Mouse (Mus musculus) midbrain, postnatal 0 days (tissue): Measurements from ENCODE around the gene Cyp2s1. TPM values are rescaled to one million over a fixed set of nuclear protein-coding genes. Genes with fewer than 3 reads are reported as not detected.

Source experiments
- ATAC-seq: fragments of 200-750 bp; cut with Nextera tagmentation; 2 replicates; pipeline ENCODE4 v1.8.0; 2017; ENCODE audit warnings: moderate number of reproducible peaks, mild to moderate bottlenecking, moderate TSS enrichment, moderate library complexity; ENCODE audit not compliant: low FRiP score
- DNase-seq: peaks from one replicate; pipeline ENCODE4 v3.0.0-alpha.2; 2015; ENCODE audit warnings: low spot score
- H3K27ac ChIP-seq: fragments of 300-500 bp; sonication (generic); 2 replicates; pipeline ENCODE4 v1.5.1; 2014; ENCODE audit warnings: low read depth, mild to moderate bottlenecking, low read length, mixed read lengths
- H3K27me3 ChIP-seq: fragments of 300-500 bp; sonication (generic); 2 replicates; pipeline ENCODE4 v1.6.1; 2014; ENCODE audit warnings: low read length, control low read depth, mixed read lengths; ENCODE audit not compliant: insufficient read depth
- H3K36me3 ChIP-seq: fragments of 300-500 bp; sonication (generic); 2 replicates; pipeline ENCODE4 v1.6.1; 2014; ENCODE audit warnings: low read length, control low read depth, mixed read lengths; ENCODE audit not compliant: insufficient read depth
- H3K4me1 ChIP-seq: fragments of 300-500 bp; sonication (generic); 2 replicates; pipeline ENCODE4 v1.6.1; 2014; ENCODE audit warnings: mild to moderate bottlenecking, control low read depth, antibody characterized with exemption, low read length, mixed read lengths; ENCODE audit not compliant: insufficient read depth
- H3K4me2 ChIP-seq: fragments of 300-500 bp; sonication (generic); 2 replicates; pipeline ENCODE4 v1.6.1; 2014; ENCODE audit warnings: low read depth, mild to moderate bottlenecking, low read length, mixed read lengths; ENCODE audit not compliant: poor library complexity, severe bottlenecking
- H3K4me3 ChIP-seq: fragments of 300-500 bp; sonication (generic); 2 replicates; pipeline ENCODE4 v1.5.1; 2014; ENCODE audit warnings: low read depth, mild to moderate bottlenecking, low read length, moderate library complexity
- H3K9ac ChIP-seq: fragments of 300-500 bp; sonication (generic); replicated peaks from 2 replicates; pipeline ENCODE4 v1.6.1; 2014; ENCODE audit warnings: mild to moderate bottlenecking, low read length, moderate library complexity, mixed read lengths; ENCODE audit not compliant: poor library complexity, severe bottlenecking
- H3K9me3 ChIP-seq: fragments of 300-500 bp; sonication (generic); 2 replicates; pipeline ENCODE4 v1.6.1; 2016; ENCODE audit warnings: low read length, control low read depth
- CTCF ChIP-seq: IDR thresholded peaks from 2 replicates; pipeline ENCODE4 v1.5.1; 2016; ENCODE audit warnings: antibody characterized with exemption, mild to moderate bottlenecking
- WGBS: fragments of 180-500 bp; shearing (Covaris S2); extraction: QIAGEN DNeasy Blood & Tissue Kit; methylation state at CpG from one replicate; pipeline ENCODE4 v1.1.7; 2014; 5-methylcytosine and 5-hydroxymethylcytosine counted together
- polyA plus RNA-seq: library from polyadenylated mRNA; unstranded; fragments of >200 nt; fragmentation: Nextera tagmentation; extraction: Ambion mirVana; gene quantifications from 2 replicates; pipeline ENCODE4 v1.2.1, GENCODE M21; 2015
- total RNA-seq: library from RNA; depleted of rRNA; stranded (reverse); fragments of >200 nt; gene quantifications from 2 replicates; pipeline ENCODE4 v1.2.3, GENCODE M21; 2014

Cyp2s1 gene
- total and polyA plus RNA-seq, 2 experiments from 2014 or later: 2.5 to 3.0 TPM

DNA sequence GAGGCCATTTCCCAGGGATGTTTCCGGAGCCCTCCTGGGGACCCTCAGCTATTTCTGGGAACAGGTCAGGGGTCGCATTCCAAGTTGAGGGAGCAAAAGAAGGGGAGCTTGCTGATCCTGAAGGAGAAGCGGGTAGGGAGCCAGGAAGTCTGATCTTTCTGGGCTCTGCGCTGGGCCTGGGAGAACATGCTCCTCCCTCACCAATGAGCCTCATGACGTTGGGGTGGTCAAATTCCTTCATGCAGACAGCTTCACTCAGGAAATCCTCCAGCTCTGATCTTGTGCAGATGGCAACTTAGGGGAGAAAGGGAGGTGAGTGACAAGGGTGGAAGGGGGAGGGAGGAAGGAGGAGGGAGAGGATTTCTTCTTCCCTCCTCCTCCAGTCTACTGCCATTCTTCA, 52.5 kb downstream of the Cyp2s1 start:
- Histone ChIP-seq H3K9ac (no peak overlapping the region), H3K4me2 (no peak overlapping the region), H3K4me3 (no peak overlapping the region), H3K4me1 (no peaks in the 10 kb centered on the region), H3K27ac (no peak overlapping the region), H3K36me3 (no peaks in the 10 kb centered on the region), H3K9me3 (no peaks in the 10 kb centered on the region), H3K27me3 (no peaks in the 10 kb centered on the region)
- WGBS: 72% methylated on average over 5 of the region's 5 CpGs
- ATAC-seq: no peak
- DNase-seq: no peak
- no peak for TF ChIP-seq CTCF

DNA sequence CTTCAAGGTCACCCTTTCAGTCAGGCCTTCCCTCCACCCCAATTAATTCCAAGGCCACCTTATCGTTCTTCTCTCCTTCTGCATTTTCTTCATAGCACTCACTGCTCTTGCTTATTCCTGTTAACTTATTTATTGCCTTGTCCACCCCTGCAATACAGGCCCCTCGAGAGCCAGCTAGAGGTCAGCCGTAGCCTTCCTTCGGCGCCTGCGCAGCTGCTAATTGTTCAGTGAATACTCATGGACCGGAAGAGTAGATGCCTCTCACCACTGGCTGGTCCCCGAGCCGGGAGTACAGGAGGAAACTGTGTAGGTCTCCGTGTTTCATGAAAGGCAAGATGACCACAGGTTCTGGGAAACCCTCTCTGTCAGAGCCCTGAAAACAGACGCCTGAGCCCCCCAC, 53.0 kb downstream of the Cyp2s1 start:
- 80% methylated on average over 11 of the region's 11 CpGs for WGBS
- no peak overlapping the region for H3K4me3 ChIP-seq
- no peak overlapping the region for H3K9ac ChIP-seq
- H3K9me3 ChIP-seq: no peaks in the 10 kb centered on the region
- TF ChIP-seq CTCF: no peak
- no peaks in the 10 kb centered on the region for H3K4me1 ChIP-seq
- H3K36me3 ChIP-seq: no peaks in the 10 kb centered on the region
- ATAC-seq (no peak), DNase-seq (no peak)
- H3K4me2 ChIP-seq: no peak overlapping the region
- no peaks in the 10 kb centered on the region for H3K27me3 ChIP-seq
- H3K27ac ChIP-seq: no peak overlapping the region

DNA sequence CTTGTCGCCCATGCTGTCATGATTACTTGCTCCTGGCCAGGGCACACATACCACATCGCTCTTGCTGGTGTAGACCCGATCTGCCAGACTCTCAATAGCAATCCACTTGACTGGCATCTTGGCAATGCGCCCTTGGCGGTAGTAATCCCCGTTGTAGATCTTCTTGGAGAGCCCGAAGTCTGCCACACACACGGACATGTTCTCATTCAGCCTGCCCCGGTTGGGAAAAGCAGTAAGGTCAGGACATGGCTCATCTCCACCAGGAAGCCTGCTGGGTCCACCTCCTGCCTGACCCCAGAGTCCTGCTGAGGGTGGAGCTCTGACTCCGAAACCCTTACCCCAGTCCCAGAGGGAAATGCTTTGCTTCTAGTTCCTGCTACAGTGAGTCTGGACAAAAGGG, 55.4 kb downstream of the Cyp2s1 start:
- ATAC-seq: no peak
- H3K9ac ChIP-seq: no peak overlapping the region
- H3K27ac ChIP-seq: no peak overlapping the region
- H3K9me3 ChIP-seq: no peaks in the 10 kb centered on the region
- peak; percentile 23 for DNase-seq
- WGBS: 66% methylated on average over 10 of the region's 10 CpGs
- no peak overlapping the region for H3K4me3 ChIP-seq
- H3K36me3 ChIP-seq: no peaks in the 10 kb centered on the region
- no peaks in the 10 kb centered on the region for H3K4me1 ChIP-seq
- H3K27me3 ChIP-seq: no peaks in the 10 kb centered on the region
- H3K4me2 ChIP-seq: no peak overlapping the region
- no peak for TF ChIP-seq CTCF

DNA sequence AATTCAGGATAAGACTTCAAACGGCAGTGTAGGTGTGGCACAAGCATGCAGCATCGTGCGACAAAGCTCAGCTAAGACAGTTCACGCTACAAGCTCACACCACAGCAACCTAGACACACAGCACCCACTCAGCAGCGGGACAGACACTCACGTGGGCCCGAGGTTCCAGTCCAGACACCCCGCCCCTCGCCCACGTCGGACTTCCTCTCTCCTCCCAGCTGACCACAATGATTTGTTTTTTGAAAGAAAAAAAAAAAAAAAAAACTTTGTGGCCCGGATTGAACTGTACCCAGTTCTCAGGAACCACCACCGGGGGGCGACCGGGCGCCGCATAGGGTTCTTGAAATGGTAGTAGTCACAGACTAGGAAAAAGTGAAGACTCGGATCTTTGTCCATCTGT, 60.7 kb downstream of the Cyp2s1 start:
- TF ChIP-seq CTCF: peak; percentile 85
- peak; percentile 17; the same call in 1 of the 2 replicates for ATAC-seq
- peak overlapping the region; percentile 98 for H3K4me3 ChIP-seq
- 1% methylated on average over 18 of the region's 18 CpGs for WGBS
- DNase-seq: peak; percentile 92
- no peaks in the 10 kb centered on the region for H3K27me3 ChIP-seq
- H3K27ac ChIP-seq: peak overlapping the region; percentile 96
- H3K9me3 ChIP-seq: no peaks in the 10 kb centered on the region
- H3K36me3 ChIP-seq: no peaks in the 10 kb centered on the region; the same call in 1 of the 2 replicates
- peak overlapping the region; percentile 37; the same call in 1 of the 2 replicates for H3K9ac ChIP-seq
- peak overlapping the region; percentile 70 for H3K4me2 ChIP-seq
- H3K4me1 ChIP-seq: peaks cover 8% of the 10 kb centered on the region

DNA sequence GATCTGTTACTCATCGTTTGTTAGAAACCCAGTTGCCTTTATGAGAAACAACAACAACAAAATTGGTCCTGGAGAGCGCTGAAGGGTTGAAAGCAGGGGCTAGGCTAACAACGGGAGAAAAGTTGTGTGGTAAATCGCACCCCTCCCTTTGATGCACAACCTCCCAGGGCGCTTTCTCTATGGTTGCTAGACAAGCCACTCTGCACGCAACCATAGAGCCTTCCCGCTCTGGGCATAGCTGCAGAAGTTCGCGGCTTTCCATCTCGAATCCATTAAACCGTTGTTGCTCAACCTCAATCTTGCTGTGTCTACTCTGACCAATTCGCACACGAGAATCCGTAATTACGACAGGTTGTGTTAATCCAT, 61.3 kb downstream of the Cyp2s1 start:
- Histone ChIP-seq H3K27ac (peak overlapping the region; percentile 96), H3K9me3 (no peaks in the 10 kb centered on the region), H3K4me1 (peaks cover 8% of the 10 kb centered on the region), H3K27me3 (no peaks in the 10 kb centered on the region), H3K4me2 (peak overlapping the region; percentile 70), H3K4me3 (peak overlapping the region; percentile 98), H3K36me3 (peaks cover 5% of the 10 kb centered on the region), H3K9ac (peak overlapping the region; percentile 37; the same call in 1 of the 2 replicates)
- peak; percentile 92 for DNase-seq
- ATAC-seq: peak; percentile 73
- TF ChIP-seq CTCF: no peak
- WGBS: under 1% methylated on average over 15 of the region's 15 CpGs

DNA sequence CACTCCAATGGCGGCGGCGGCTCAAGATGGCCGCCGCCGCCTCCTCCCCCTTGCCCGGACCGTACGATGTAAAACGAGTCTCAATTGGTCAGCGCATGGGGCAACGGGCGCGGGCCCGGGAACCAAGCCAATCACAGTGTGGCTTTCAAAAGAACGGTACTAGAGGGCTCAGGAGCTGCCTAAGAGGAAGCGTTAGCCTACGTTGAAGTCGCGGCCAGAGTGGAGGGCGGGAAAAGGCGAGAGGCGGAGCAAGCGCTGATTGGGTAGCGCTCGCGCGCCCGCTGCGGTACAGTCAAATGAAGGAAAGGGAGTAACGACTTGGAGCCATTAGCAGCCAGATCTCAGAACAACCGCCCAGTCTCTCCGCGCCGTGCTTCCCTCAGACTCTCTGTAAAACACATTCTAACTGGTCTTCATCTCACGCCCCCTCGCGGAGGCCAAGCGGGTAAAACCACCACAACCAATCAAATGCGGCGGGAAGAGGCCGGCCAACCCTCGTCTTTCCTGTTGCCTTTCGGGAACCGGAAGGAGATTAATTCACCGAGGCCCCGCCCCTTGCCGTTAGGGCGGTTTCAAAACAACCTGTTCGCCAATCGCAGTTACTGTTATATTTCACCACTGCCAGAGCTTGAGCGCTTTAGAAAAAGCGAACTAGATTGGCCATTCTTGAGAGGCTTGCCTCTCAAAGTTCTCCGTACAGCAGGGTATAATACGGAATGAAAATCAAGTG, 61.8 kb downstream of the Cyp2s1 start, which contains the start of gene Hnrnpul1:
Hnrnpul1 (minus strand) TSS at position 20 of the 730 bp plus-strand sequence.
- under 1% methylated on average over 55 of the region's 55 CpGs for WGBS
- H3K4me2 ChIP-seq: peak within 1 kb of the TSS; percentile 70
- H3K27ac ChIP-seq: peak within 1 kb of the TSS; percentile 96
- H3K36me3 ChIP-seq: peaks cover 8% of the 10 kb centered on the region
- peak; percentile 72 for TF ChIP-seq CTCF
- peak within 1 kb of the TSS; percentile 95 for H3K9ac ChIP-seq
- no peaks in the 10 kb centered on the region for H3K27me3 ChIP-seq
- H3K4me1 ChIP-seq: peaks cover 8% of the 10 kb centered on the region
- ATAC-seq (peak; percentile 94), DNase-seq (peak; percentile 99)
- peak within 1 kb of the TSS; percentile 98 for H3K4me3 ChIP-seq
- no peaks in the 10 kb centered on the region for H3K9me3 ChIP-seq
